9 mouse cellular contexts compared by ENCODE assay signal in genomic region chr16:64754743-64755139, GRCm38 (mm10). TPM values are rescaled to one million over a fixed set of nuclear protein-coding genes. Genes with fewer than 3 reads are reported as not detected.
DNase-seq lines count a peak whose midpoint lies in the region; ATAC-seq and TF ChIP-seq lines count a peak whose summit lies in the region.
"Had no signal": no experiment of that assay in that cellular context is flagged by ENCODE, and none has a peak within 500 bp of the region (broad histone marks: within the 10 kb centered on the region; RNA-seq: fewer than 3 reads in every experiment).

No protein-coding gene starts in this region.

- no peaks in the 10 kb centered on the region for H3K36me3 ChIP-seq in lung, embryonic 14.5 days (ENCODE audit: insufficient read depth)
- H3K36me3 ChIP-seq in forebrain, postnatal 0 days (ENCODE audit: insufficient read depth) = no peaks in the 10 kb centered on the region
- H3K36me3 ChIP-seq in midbrain, embryonic 10.5 days = peaks cover 5% of the 10 kb centered on the region; the same call in 1 of the 2 replicates

- no peaks in the 10 kb centered on the region; the same call in 1 of the 2 replicates for H3K9me3 ChIP-seq in lung, embryonic 14.5 days (ENCODE audit: low read depth, low read length)
- H3K9me3 ChIP-seq in forebrain, postnatal 0 days (ENCODE audit: low read length) = no peaks in the 10 kb centered on the region
- H3K9me3 ChIP-seq in midbrain, embryonic 10.5 days (replicated peaks) = 0 out of 2 replicates have a peak, but pooled peaks cover 6% of the 10 kb centered on the region

- peak; percentile 66 for TF ChIP-seq CTCF in lung, embryonic 14.5 days (IDR thresholded peaks at IDR 0.05; ENCODE audit: low read depth)
- peak; percentile 72 for TF ChIP-seq CTCF in forebrain, postnatal 0 days (IDR thresholded peaks at IDR 0.05; ENCODE audit: low read depth)

- H3K4me3 ChIP-seq in lung, embryonic 14.5 days (ENCODE audit: low read depth, low read length) = no peak overlapping the region
- H3K4me3 ChIP-seq in forebrain, postnatal 0 days (ENCODE audit: low read depth, low read length) = no peak overlapping the region
- H3K4me3 ChIP-seq in midbrain, embryonic 10.5 days = no peak overlapping the region
- H3K4me3 ChIP-seq: megakaryocyte, embryonic 14.5 days had no signal

- WGBS in lung, embryonic 14.5 days = 29% methylated on average over 3 of the region's 3 CpGs
- WGBS in forebrain, postnatal 0 days = 45% methylated on average over 3 of the region's 3 CpGs
- 43% methylated on average over 3 of the region's 3 CpGs for WGBS in midbrain, embryonic 10.5 days

- peak; percentile 30 to 71 for DNase-seq in adrenal gland, adult (ENCODE audit: inconsistent age in 2 of 2, low spot score in 1 of 2)
- no peak for DNase-seq in adrenal gland, postnatal 25 days
- DNase-seq in lung, embryonic 14.5 days = peak; percentile 87
- DNase-seq in lung, postnatal 25 days (ENCODE audit: low spot score) = no peak
- peak; percentile 67 for DNase-seq in forebrain, postnatal 0 days
- DNase-seq in midbrain, embryonic 10.5 days (ENCODE audit: low spot score) = peak; percentile 43
- DNase-seq in thymus, postnatal 25 days = no peak

- no peaks in the 10 kb centered on the region for H3K27me3 ChIP-seq in lung, embryonic 14.5 days (ENCODE audit: insufficient read depth, low read length)
- H3K27me3 ChIP-seq in forebrain, postnatal 0 days (ENCODE audit: insufficient read depth, low read length) = no peaks in the 10 kb centered on the region
- H3K27me3 ChIP-seq in midbrain, embryonic 10.5 days (ENCODE audit: low read depth, poor library complexity, severe bottlenecking) = no peaks in the 10 kb centered on the region
- H3K27me3 ChIP-seq: megakaryocyte, embryonic 14.5 days had no signal

- no peak overlapping the region for H3K9ac ChIP-seq in lung, embryonic 14.5 days
- no peak overlapping the region for H3K9ac ChIP-seq in forebrain, postnatal 0 days

- H3K4me1 ChIP-seq in lung, embryonic 14.5 days (ENCODE audit: insufficient read depth) = no peaks in the 10 kb centered on the region
- H3K4me1 ChIP-seq in forebrain, postnatal 0 days (ENCODE audit: insufficient read depth) = no peaks in the 10 kb centered on the region
- 0 out of 2 replicates have a peak, but pooled peaks cover 3% of the 10 kb centered on the region for H3K4me1 ChIP-seq in midbrain, embryonic 10.5 days

- ATAC-seq in lung, embryonic 14.5 days (ENCODE audit: insufficient read depth) = peak; percentile 52; the same call in 1 of the 2 replicates
- peak; percentile 64 for ATAC-seq in forebrain, postnatal 0 days
- no peak for ATAC-seq in monocyte, adult 5-6 weeks (replicated peaks; ENCODE audit: insufficient number of reproducible peaks, low FRiP score, low TSS enrichment, poor library complexity, severe bottlenecking)

- H3K27ac ChIP-seq in lung, embryonic 14.5 days (ENCODE audit: low read depth) = no peak overlapping the region
- H3K27ac ChIP-seq in forebrain, postnatal 0 days (ENCODE audit: low read depth, low read length) = no peak overlapping the region
- no peak overlapping the region for H3K27ac ChIP-seq in midbrain, embryonic 10.5 days (replicated peaks)

- no peak overlapping the region for H3K4me2 ChIP-seq in lung, embryonic 14.5 days
- H3K4me2 ChIP-seq in forebrain, postnatal 0 days (ENCODE audit: low read depth) = no peak overlapping the region

RNA-seq across cellular contexts. Expression of gene 4930453N24Rik, which starts 16.2 kb away (rescaled TPM):
- total RNA-seq in adrenal gland, postnatal 25 days (2021) = 29.5 and 36.7 TPM in 2 replicates
- polyA plus RNA-seq in lung, embryonic 14.5 days (2014; fragmentation: Nextera tagmentation; extraction: Ambion mirVana) = 28.8 and 31.5 TPM in 2 replicates
- total RNA-seq in forebrain, postnatal 0 days (2014; rRNA removed) = 21.4 and 24.8 TPM in 2 replicates
- polyA plus RNA-seq in forebrain, postnatal 0 days (2015; fragmentation: Nextera tagmentation; extraction: Ambion mirVana) = 18.2 and 19.8 TPM in 2 replicates
- 27.2 and 29.3 TPM in 2 replicates for polyA plus RNA-seq in midbrain, embryonic 10.5 days (2016; fragmentation: Nextera tagmentation; extraction: Ambion mirVana)
- total RNA-seq in monocyte, adult 5-6 weeks (2017) = 31.8 to 48.6 TPM (median 44.0 TPM) in 3 replicates

Comparison
In these comparisons a context has a peak if more than half of its experiments do, and no peak if none do; other contexts are left out.
1. DNase-seq: peak in adrenal gland, adult (2 of 2), lung, embryonic 14.5 days (single experiment), forebrain, postnatal 0 days (single experiment) and midbrain, embryonic 10.5 days (single experiment); none in adrenal gland, postnatal 25 days (single experiment), lung, postnatal 25 days (single experiment) and thymus, postnatal 25 days (single experiment).